Mouse (Mus musculus) kidney, embryonic 14.5 days (tissue): ENCODE results near the gene Pfn3. TPM values are rescaled to one million over a fixed set of nuclear protein-coding genes. Genes with fewer than 3 reads are reported as not detected.

Experiments
- ATAC-seq: fragments of 200-750 bp; cut with Nextera tagmentation; 2 replicates; pipeline ENCODE4 v1.8.0; 2017; ENCODE audit warnings: moderate number of reproducible peaks, mild to moderate bottlenecking, moderate TSS enrichment, moderate library complexity; ENCODE audit not compliant: low FRiP score, low TSS enrichment
- H3K27ac ChIP-seq: fragments of 300-500 bp; sonication (generic); 2 replicates; pipeline ENCODE4 v1.5.1; 2014; ENCODE audit warnings: low read depth, mild to moderate bottlenecking, low read length, moderate library complexity, mixed read lengths
- H3K27me3 ChIP-seq: fragments of 300-500 bp; sonication (generic); 2 replicates; pipeline ENCODE4 v1.6.1; 2014; ENCODE audit warnings: mild to moderate bottlenecking, low read length; ENCODE audit not compliant: control insufficient read depth, insufficient read depth
- H3K36me3 ChIP-seq: fragments of 300-500 bp; sonication (generic); 2 replicates; pipeline ENCODE4 v1.6.1; 2014; ENCODE audit warnings: low read length, mixed read lengths; ENCODE audit not compliant: control insufficient read depth, insufficient read depth
- H3K4me1 ChIP-seq: fragments of 300-500 bp; sonication (generic); 2 replicates; pipeline ENCODE4 v1.6.1; 2014; ENCODE audit warnings: low read length, mixed read lengths; ENCODE audit not compliant: control insufficient read depth, insufficient read depth
- H3K4me2 ChIP-seq: fragments of 300-500 bp; sonication (generic); replicated peaks from 2 replicates; pipeline ENCODE4 v1.6.1; 2014; ENCODE audit warnings: low read depth, mild to moderate bottlenecking, low read length
- H3K4me3 ChIP-seq: fragments of 300-500 bp; sonication (generic); 2 replicates; pipeline ENCODE4 v1.5.1; 2014; ENCODE audit warnings: mild to moderate bottlenecking, low read length
- H3K9ac ChIP-seq: fragments of 300-500 bp; sonication (generic); 2 replicates; pipeline ENCODE4 v1.6.1; 2014; ENCODE audit warnings: low read depth, mild to moderate bottlenecking, low read length, moderate library complexity
- H3K9me3 ChIP-seq: fragments of 300-500 bp; sonication (generic); 2 replicates; pipeline ENCODE4 v1.6.1; 2016; ENCODE audit warnings: low read length; ENCODE audit not compliant: control insufficient read depth
- WGBS: fragments of 180-500 bp; shearing (Covaris S2); extraction: QIAGEN DNeasy Blood & Tissue Kit; methylation state at CpG from one replicate; pipeline ENCODE4 v1.1.7; 2014; 5-methylcytosine and 5-hydroxymethylcytosine counted together
- microRNA-seq: library from miRNA; unstranded; fragments of <30 nt; microRNA quantifications from one replicate; pipeline ENCODE4, GENCODE M21; 2016
- polyA plus RNA-seq: library from polyadenylated mRNA; unstranded; fragments of >200 nt; fragmentation: Nextera tagmentation; extraction: Ambion mirVana; gene quantifications from 2 replicates; pipeline ENCODE4 v1.2.1, GENCODE M21; 2014

Pfn3 gene
- polyA plus RNA-seq, 1 experiment from 2014 or later = not detected

DNA sequence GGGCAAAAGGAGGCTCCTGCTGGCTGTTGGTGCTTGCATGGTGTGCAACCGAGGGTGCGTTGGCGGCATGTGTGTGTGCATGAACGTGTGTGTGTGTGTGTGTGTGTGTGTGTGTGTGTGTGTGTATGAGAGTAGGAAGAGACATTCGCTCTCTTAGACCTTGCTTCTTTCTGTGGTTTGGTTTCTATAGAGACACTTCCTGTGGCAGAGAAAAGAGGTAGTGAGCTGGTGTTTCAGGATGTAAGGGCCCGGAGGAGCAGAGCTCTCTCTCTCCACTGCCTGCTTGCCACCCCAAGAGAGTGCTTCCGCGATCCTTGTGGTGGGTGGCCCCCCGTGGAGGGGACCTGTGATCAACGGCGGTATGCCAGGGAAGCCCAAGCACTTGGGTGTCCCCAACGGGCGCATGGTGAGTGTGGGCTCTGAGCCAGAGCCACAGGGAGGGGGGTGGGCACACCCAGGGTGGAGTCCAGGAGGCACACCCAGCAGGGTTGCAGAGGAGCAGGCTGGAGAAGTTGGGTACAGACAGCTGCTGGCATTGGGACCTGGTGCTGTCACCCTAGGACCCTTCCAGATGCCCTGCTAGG lies 45.4 kb downstream of the Pfn3 start, which contains the start of gene Rgs14:
Gene Rgs14 (plus strand): TSS at position 202 of the 584 bp plus-strand sequence.
- no peaks in the 10 kb centered on the region for H3K9me3 ChIP-seq
- ATAC-seq = no peak
- no peaks in the 10 kb centered on the region for H3K36me3 ChIP-seq
- H3K9ac ChIP-seq = no peak within 1 kb of the TSS; the same call in 1 of the 2 replicates
- no peak within 1 kb of the TSS for H3K4me3 ChIP-seq
- no peaks in the 10 kb centered on the region for H3K27me3 ChIP-seq
- H3K4me2 ChIP-seq = no peak within 1 kb of the TSS
- H3K27ac ChIP-seq = no peak within 1 kb of the TSS
- 63% methylated on average over 13 of the region's 13 CpGs for whole genome bisulfite sequencing
- no peaks in the 10 kb centered on the region for H3K4me1 ChIP-seq

- ATAC-seq = no peak
- no peaks in the 10 kb centered on the region for H3K36me3 ChIP-seq
- H3K27me3 ChIP-seq = no peaks in the 10 kb centered on the region
- no peak overlapping the region for H3K4me3 ChIP-seq
- H3K27ac ChIP-seq = no peak overlapping the region
- WGBS = 82% methylated on average over 7 of the region's 7 CpGs
- no peaks in the 10 kb centered on the region for H3K9me3 ChIP-seq
- H3K9ac ChIP-seq = no peak overlapping the region
- H3K4me2 ChIP-seq = no peak overlapping the region
- no peaks in the 10 kb centered on the region for H3K4me1 ChIP-seq
Observed at GRCm38 (mm10) chr13:55368401-55368800, 46.6 kb downstream of the Pfn3 start.

Small RNA genes lying within 50 kb of the gene (microRNA-seq; reads per million reads assigned to microRNA genes)
- gene Mir6943 = not detected

Other genes with a start within 250 kb of the Pfn3 start
- gene Nsd1, start 205.4 kb downstream of the Pfn3 start, polyA plus RNA-seq = 71.2 and 93.6 TPM in 2 replicates
- 482 and 508 TPM in 2 replicates for gene Prelid1, start 94.7 kb downstream of the Pfn3 start, polyA plus RNA-seq
- 80.1 and 92.5 TPM in 2 replicates for gene Rab24, start 93.3 kb downstream of the Pfn3 start, polyA plus RNA-seq
- 25.7 and 31.2 TPM in 2 replicates for gene Mxd3, start 85.4 kb downstream of the Pfn3 start, polyA plus RNA-seq
- gene Lman2, start 52.4 kb downstream of the Pfn3 start, polyA plus RNA-seq = 75.0 and 108 TPM in 2 replicates
- 0.86 and 0.92 TPM in 2 replicates for gene Rgs14, start 45.5 kb downstream of the Pfn3 start, polyA plus RNA-seq
- gene Slc34a1, start 17.0 kb downstream of the Pfn3 start, polyA plus RNA-seq = 15.5 and 39.4 TPM in 2 replicates
- gene F12, start 11.6 kb upstream of the Pfn3 start, polyA plus RNA-seq = not detected in 2 replicates
- 38.9 and 59.3 TPM in 2 replicates for gene Grk6, start 29.8 kb upstream of the Pfn3 start, polyA plus RNA-seq
- 0.77 and 3.4 TPM in 2 replicates for gene Prr7, start 49.0 kb upstream of the Pfn3 start, polyA plus RNA-seq
- gene Dbn1, start 72.9 kb upstream of the Pfn3 start, polyA plus RNA-seq = 118 and 164 TPM in 2 replicates
- 136 and 141 TPM in 2 replicates for gene Pdlim7, start 98.4 kb upstream of the Pfn3 start, polyA plus RNA-seq
- 1.9 and 2.2 TPM in 2 replicates for gene Dok3, start 114.1 kb upstream of the Pfn3 start, polyA plus RNA-seq
- gene Ddx41, start 121.4 kb upstream of the Pfn3 start, polyA plus RNA-seq = 94.1 and 94.7 TPM in 2 replicates
- 36.7 and 39.3 TPM in 2 replicates for gene Fam193b, start 155.9 kb upstream of the Pfn3 start, polyA plus RNA-seq
- 73.5 and 232 TPM in 2 replicates for gene Tmed9, start 158.5 kb upstream of the Pfn3 start, polyA plus RNA-seq
- 13.5 and 18.2 TPM in 2 replicates for gene B4galt7, start 184.7 kb upstream of the Pfn3 start, polyA plus RNA-seq
- 58.3 and 60.3 TPM in 2 replicates for gene Caml, start 207.8 kb upstream of the Pfn3 start, polyA plus RNA-seq
- 35.7 and 48.5 TPM in 2 replicates for gene Ddx46, start 219.8 kb upstream of the Pfn3 start, polyA plus RNA-seq